Mouse (Mus musculus) midbrain, embryonic 16.5 days (tissue): Measurements from ENCODE around the gene Snx27. TPM values are rescaled to one million over a fixed set of nuclear protein-coding genes. Genes with fewer than 3 reads are reported as not detected.

Experiments used
- ATAC-seq: fragments of 200-750 bp; cut with Nextera tagmentation; 2 replicates; pipeline ENCODE4 v1.8.0; 2017; ENCODE audit warnings: moderate TSS enrichment
- H3K27ac ChIP-seq: fragments of 300-500 bp; sonication (generic); 2 replicates; pipeline ENCODE4 v1.5.1; 2014; ENCODE audit warnings: mild to moderate bottlenecking, low read length, mixed read lengths
- H3K27me3 ChIP-seq: fragments of 300-500 bp; sonication (generic); 2 replicates; pipeline ENCODE4 v1.6.1; 2014; ENCODE audit warnings: low read depth, low read length, mixed read lengths; ENCODE audit not compliant: control insufficient read depth, insufficient read depth
- H3K36me3 ChIP-seq: fragments of 300-500 bp; sonication (generic); 2 replicates; pipeline ENCODE4 v1.6.1; 2014; ENCODE audit warnings: mild to moderate bottlenecking, low read length, moderate library complexity, mixed read lengths; ENCODE audit not compliant: control insufficient read depth, insufficient read depth
- H3K4me1 ChIP-seq: fragments of 300-500 bp; sonication (generic); 2 replicates; pipeline ENCODE4 v1.6.1; 2014; ENCODE audit warnings: mild to moderate bottlenecking, low read length, mixed read lengths; ENCODE audit not compliant: control insufficient read depth, insufficient read depth
- H3K4me2 ChIP-seq: fragments of 300-500 bp; sonication (generic); 2 replicates; pipeline ENCODE4 v1.6.1; 2014; ENCODE audit warnings: mild to moderate bottlenecking, low read length, mixed read lengths
- H3K4me3 ChIP-seq: fragments of 300-500 bp; sonication (generic); 2 replicates; pipeline ENCODE4 v1.5.1; 2014; ENCODE audit warnings: low read depth, mild to moderate bottlenecking, low read length, moderate library complexity, mixed read lengths
- H3K9ac ChIP-seq: fragments of 300-500 bp; sonication (generic); 2 replicates; pipeline ENCODE4 v1.6.1; 2014; ENCODE audit warnings: low read depth, low read length, mixed read lengths
- H3K9me3 ChIP-seq: fragments of 300-500 bp; sonication (generic); replicated peaks from 2 replicates; pipeline ENCODE4 v1.6.1; 2014; ENCODE audit warnings: mild to moderate bottlenecking, low read length, mixed read lengths; ENCODE audit not compliant: control insufficient read depth, poor library complexity, severe bottlenecking
- WGBS: fragments of 180-500 bp; shearing (Covaris S2); extraction: QIAGEN DNeasy Blood & Tissue Kit; methylation state at CpG from one replicate; pipeline ENCODE4 v1.1.7; 2014; 5-methylcytosine and 5-hydroxymethylcytosine counted together
- polyA plus RNA-seq: library from polyadenylated mRNA; unstranded; fragments of >200 nt; fragmentation: Nextera tagmentation; extraction: Ambion mirVana; gene quantifications from 2 replicates; pipeline ENCODE4 v1.2.1, GENCODE M21; 2015

Snx27 gene
- polyA plus RNA-seq, result 91.3 and 94.1 TPM in 2 replicates

- no peaks in the 10 kb centered on the region for H3K9me3 ChIP-seq
- H3K27me3 ChIP-seq, result no peaks in the 10 kb centered on the region
- H3K4me3 ChIP-seq, result peak within 1 kb of the TSS; percentile 80
- H3K9ac ChIP-seq, result peak within 1 kb of the TSS; percentile 87
- peak; percentile 99 for ATAC-seq
- peaks cover 21% of the 10 kb centered on the region for H3K4me1 ChIP-seq
- H3K27ac ChIP-seq, result peak within 1 kb of the TSS; percentile 93
- H3K36me3 ChIP-seq, result no peaks in the 10 kb centered on the region
- WGBS, result 1% methylated on average over 37 of the region's 42 CpGs
- peak within 1 kb of the TSS; percentile 74 for H3K4me2 ChIP-seq
Observed at GRCm38 (mm10) chr3:94582456-94582891, at the start of gene Snx27. Gene Snx27, minus strand, starts transcription at chr3:94582716.

GRCm38 (mm10) chr3:94629876-94630275, 47.4 kb upstream of the Snx27 start:
- 87% methylated on average over 3 of the region's 3 CpGs for WGBS
- H3K4me2 ChIP-seq, result no peak overlapping the region
- H3K4me1 ChIP-seq, result no peaks in the 10 kb centered on the region
- H3K27me3 ChIP-seq, result no peaks in the 10 kb centered on the region
- H3K27ac ChIP-seq, result no peak overlapping the region
- ATAC-seq, result no peak
- no peaks in the 10 kb centered on the region for H3K36me3 ChIP-seq
- H3K9me3 ChIP-seq, result no peaks in the 10 kb centered on the region
- H3K9ac ChIP-seq, result no peak overlapping the region
- no peak overlapping the region for H3K4me3 ChIP-seq

GRCm38 (mm10) chr3:94628712-94629111, 46.2 kb upstream of the Snx27 start:
- Histone ChIP-seq H3K4me2 (no peak overlapping the region), H3K27me3 (no peaks in the 10 kb centered on the region), H3K4me1 (no peaks in the 10 kb centered on the region), H3K36me3 (no peaks in the 10 kb centered on the region), H3K27ac (no peak overlapping the region), H3K9ac (no peak overlapping the region), H3K4me3 (no peak overlapping the region), H3K9me3 (no peaks in the 10 kb centered on the region)
- no peak for ATAC-seq
- WGBS, result 87% methylated on average over 5 of the region's 5 CpGs

GRCm38 (mm10) chr3:94624281-94624680, 41.8 kb upstream of the Snx27 start:
- Histone ChIP-seq H3K4me1 (no peaks in the 10 kb centered on the region), H3K4me3 (no peak overlapping the region), H3K36me3 (no peaks in the 10 kb centered on the region), H3K27me3 (no peaks in the 10 kb centered on the region), H3K4me2 (no peak overlapping the region), H3K9ac (no peak overlapping the region), H3K9me3 (no peaks in the 10 kb centered on the region), H3K27ac (no peak overlapping the region)
- WGBS, result 92% methylated on average over 4 of the region's 4 CpGs
- no peak for ATAC-seq

- Histone ChIP-seq H3K4me2 (no peak overlapping the region), H3K4me1 (no peaks in the 10 kb centered on the region), H3K9me3 (no peaks in the 10 kb centered on the region), H3K36me3 (no peaks in the 10 kb centered on the region), H3K27ac (no peak overlapping the region), H3K27me3 (no peaks in the 10 kb centered on the region), H3K9ac (no peak overlapping the region), H3K4me3 (no peak overlapping the region)
- 92% methylated on average over 10 of the region's 10 CpGs for WGBS
- ATAC-seq, result no peak
Observed at GRCm38 (mm10) chr3:94622550-94622949, 40.0 kb upstream of the Snx27 start.

- Histone ChIP-seq H3K27me3 (no peaks in the 10 kb centered on the region), H3K9ac (no peak overlapping the region), H3K9me3 (no peaks in the 10 kb centered on the region), H3K36me3 (no peaks in the 10 kb centered on the region), H3K4me2 (no peak overlapping the region), H3K4me1 (no peaks in the 10 kb centered on the region), H3K4me3 (no peak overlapping the region), H3K27ac (no peak overlapping the region)
- WGBS, result 86% methylated on average over 11 of the region's 11 CpGs
- ATAC-seq, result no peak
Observed at GRCm38 (mm10) chr3:94621740-94622507, 39.4 kb upstream of the Snx27 start.

GRCm38 (mm10) chr3:94616717-94617116, 34.2 kb upstream of the Snx27 start:
- Histone ChIP-seq H3K9ac (no peak overlapping the region), H3K9me3 (no peaks in the 10 kb centered on the region), H3K4me1 (no peaks in the 10 kb centered on the region), H3K27ac (no peak overlapping the region), H3K4me2 (no peak overlapping the region), H3K36me3 (no peaks in the 10 kb centered on the region), H3K27me3 (no peaks in the 10 kb centered on the region), H3K4me3 (no peak overlapping the region)
- 73% methylated on average over 4 of the region's 4 CpGs for WGBS
- no peak for ATAC-seq

GRCm38 (mm10) chr3:94613258-94613878, 30.9 kb upstream of the Snx27 start:
- Histone ChIP-seq H3K4me2 (no peak overlapping the region), H3K4me1 (no peaks in the 10 kb centered on the region), H3K36me3 (no peaks in the 10 kb centered on the region), H3K27me3 (no peaks in the 10 kb centered on the region), H3K9ac (no peak overlapping the region), H3K4me3 (no peak overlapping the region), H3K27ac (no peak overlapping the region), H3K9me3 (no peaks in the 10 kb centered on the region)
- 55% methylated on average over 7 of the region's 7 CpGs for WGBS
- no peak for ATAC-seq

- H3K36me3 ChIP-seq, result no peaks in the 10 kb centered on the region
- no peaks in the 10 kb centered on the region for H3K9me3 ChIP-seq
- no peak for ATAC-seq
- no peak overlapping the region for H3K27ac ChIP-seq
- no peaks in the 10 kb centered on the region for H3K27me3 ChIP-seq
- WGBS, result 78% methylated on average over 1 of the region's 1 CpGs
- H3K4me2 ChIP-seq, result no peak overlapping the region
- H3K4me1 ChIP-seq, result no peaks in the 10 kb centered on the region
- no peak overlapping the region for H3K9ac ChIP-seq
- H3K4me3 ChIP-seq, result no peak overlapping the region
Observed at GRCm38 (mm10) chr3:94612274-94612673, 29.8 kb upstream of the Snx27 start.
